Mouse (Mus musculus): ENCODE data around the gene Cfh. TPM values are rescaled to one million over a fixed set of nuclear protein-coding genes. Genes with fewer than 3 reads are reported as not detected.

Gene Cfh
- polyA plus RNA-seq, 1 experiment from 2014 or later = 1.8 TPM

DNA sequence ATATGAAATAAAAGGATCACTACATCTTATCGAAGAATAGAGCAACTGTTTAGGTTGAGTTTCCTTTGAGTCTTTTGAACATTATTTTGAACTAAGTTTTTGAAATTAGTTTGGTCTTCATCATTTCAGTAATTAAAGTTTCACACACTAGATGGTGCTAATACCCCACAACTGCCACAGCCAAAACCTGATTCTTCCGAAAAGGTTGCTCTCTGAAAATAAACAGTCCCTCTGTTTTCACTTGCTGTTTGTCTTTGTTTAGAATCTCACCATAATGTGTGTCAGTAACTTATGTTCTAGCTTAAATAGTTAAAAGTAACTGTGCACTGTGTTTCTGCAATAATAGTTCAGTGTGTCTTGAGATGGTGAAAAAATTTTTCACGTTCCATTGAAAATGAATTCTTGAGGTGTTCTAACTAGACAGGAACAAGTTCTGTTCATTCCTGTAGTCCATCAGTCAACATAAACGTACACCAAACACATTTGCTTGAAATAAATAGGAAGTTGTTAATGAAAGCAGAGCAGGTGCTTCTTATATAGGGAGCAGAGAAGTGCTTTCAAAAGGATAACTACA is 11.9 kb downstream of the Cfh start:
- peak; percentile 32 for DNase-seq (ENCODE audit: low spot score)
- no peak overlapping the region for H3K27ac ChIP-seq (replicated peaks; ENCODE audit: low read depth, low read length)

GRCm38 (mm10) chr1:140158970-140159369 is 24.6 kb downstream of the Cfh start:
- no peaks in the 10 kb centered on the region for H3K36me3 ChIP-seq (replicated peaks; ENCODE audit: control insufficient read depth, insufficient read depth, low read depth, low read length)
- H3K4me3 ChIP-seq (ENCODE audit: low read depth, low read length) = no peak overlapping the region
- no peak overlapping the region for H3K27ac ChIP-seq (replicated peaks; ENCODE audit: low read depth, low read length)
- H3K4me2 ChIP-seq (ENCODE audit: low read depth, low read length) = no peak overlapping the region
- no peak for DNase-seq (ENCODE audit: low spot score)
- no peaks in the 10 kb centered on the region for H3K4me1 ChIP-seq (ENCODE audit: control insufficient read depth, insufficient read depth, low read length)
- ATAC-seq (replicated peaks; ENCODE audit: insufficient number of reproducible peaks, low FRiP score, low TSS enrichment, low read depth) = no peak
- WGBS = 77% methylated on average over 3 of the region's 3 CpGs
- no peak overlapping the region for H3K9ac ChIP-seq (replicated peaks; ENCODE audit: low read length)
- no peaks in the 10 kb centered on the region for H3K27me3 ChIP-seq (ENCODE audit: control insufficient read depth, insufficient read depth, low read length)
- H3K9me3 ChIP-seq (replicated peaks; ENCODE audit: control insufficient read depth, low read length) = no peaks in the 10 kb centered on the region

More for the DNA sequence above, 11.9 kb downstream of the Cfh start:
- H3K9me3 ChIP-seq (replicated peaks; ENCODE audit: control insufficient read depth, low read length) = no peaks in the 10 kb centered on the region
- H3K9ac ChIP-seq (replicated peaks; ENCODE audit: low read length) = no peak overlapping the region
- no peak for ATAC-seq (replicated peaks; ENCODE audit: insufficient number of reproducible peaks, low FRiP score, low TSS enrichment, low read depth)
- no peak overlapping the region for H3K4me3 ChIP-seq (ENCODE audit: low read depth, low read length)
- WGBS = 50% methylated on average over 4 of the region's 4 CpGs
- no peaks in the 10 kb centered on the region for H3K36me3 ChIP-seq (replicated peaks; ENCODE audit: control insufficient read depth, insufficient read depth, low read depth, low read length)
- H3K27me3 ChIP-seq (ENCODE audit: control insufficient read depth, insufficient read depth, low read length) = no peaks in the 10 kb centered on the region
- no peak overlapping the region for H3K4me2 ChIP-seq (ENCODE audit: low read depth, low read length)
- no peaks in the 10 kb centered on the region for H3K4me1 ChIP-seq (ENCODE audit: control insufficient read depth, insufficient read depth, low read length)

DNA sequence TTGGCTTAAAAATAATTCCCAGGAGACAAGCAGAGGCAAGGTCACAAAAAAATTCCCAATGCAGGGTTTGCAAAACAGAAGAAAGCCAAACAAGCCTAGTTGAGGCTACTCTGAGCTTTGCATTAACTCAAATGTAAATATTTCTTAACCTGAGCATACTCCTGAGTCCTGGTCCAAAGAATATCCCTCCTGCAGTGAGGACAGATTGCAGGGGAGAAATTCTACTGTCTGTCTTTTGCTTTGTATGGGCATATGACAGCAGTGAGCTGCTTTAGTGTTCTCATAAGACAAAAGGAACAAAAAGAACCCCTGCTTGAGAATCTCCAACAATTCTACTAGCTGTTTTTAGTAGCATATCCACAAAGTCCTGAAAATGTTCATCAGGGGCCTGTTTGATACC is 114.1 kb downstream of the Cfh start:
- no peak overlapping the region for H3K27ac ChIP-seq (replicated peaks; ENCODE audit: low read depth, low read length)
- ATAC-seq (replicated peaks; ENCODE audit: insufficient number of reproducible peaks, low FRiP score, low TSS enrichment, low read depth) = no peak

More for the DNA sequence above, 114.1 kb downstream of the Cfh start:
- DNase-seq (ENCODE audit: low spot score) = no peak
- Histone ChIP-seq H3K4me2 (ENCODE audit: low read depth, low read length) (no peak overlapping the region), H3K36me3 (replicated peaks; ENCODE audit: control insufficient read depth, insufficient read depth, low read depth, low read length) (no peaks in the 10 kb centered on the region), H3K4me3 (ENCODE audit: low read depth, low read length) (no peak overlapping the region), H3K9ac (replicated peaks; ENCODE audit: low read length) (no peak overlapping the region), H3K9me3 (replicated peaks; ENCODE audit: control insufficient read depth, low read length) (no peaks in the 10 kb centered on the region), H3K27me3 (ENCODE audit: control insufficient read depth, insufficient read depth, low read length) (no peaks in the 10 kb centered on the region), H3K4me1 (ENCODE audit: control insufficient read depth, insufficient read depth, low read length) (no peaks in the 10 kb centered on the region)

Other genes starting within 250 kb of the Cfh start
- gene Kcnt2, start 62.4 kb upstream of the Cfh start, polyA plus RNA-seq (2014; fragmentation: Nextera tagmentation; extraction: Ambion mirVana) = 0.56 and 1.4 TPM in 2 replicates